Mouse (Mus musculus) embryonic fibroblast, embryonic 13.5 days (primary cell): ENCODE measurements around the gene Prf1.

ENCODE experiments used
- CTCF ChIP-seq: IDR thresholded peaks from 2 replicates; pipeline ENCODE4 v1.5.1; 2011; ENCODE audit warnings: mild to moderate bottlenecking, control low read depth, low read length, moderate library complexity, borderline replicate concordance; ENCODE audit not compliant: insufficient read depth
- POLR2A ChIP-seq: IDR thresholded peaks from 2 replicates; pipeline ENCODE4 v1.6.1; 2011; ENCODE audit warnings: low read depth, mild to moderate bottlenecking, control low read depth, low read length, moderate library complexity

- no peak for TF ChIP-seq CTCF
- no peak for TF ChIP-seq POLR2A
Measured at GRCm38 (mm10) chr10:61327545-61327944, 29.9 kb downstream of the Prf1 start.
